Mouse (Mus musculus) stomach, embryonic 14.5 days (tissue): ENCODE results near the gene Gm43552. TPM values are rescaled to one million over a fixed set of nuclear protein-coding genes. Genes with fewer than 3 reads are reported as not detected.
A peak's percentile ranks its signal among the peaks of the same experiment; 100 is the strongest.
"Not testable (repeated sequence)": the region's sequence is repeated elsewhere in the genome, so short reads cannot be mapped to it uniquely, and the experiment has no call there.

Experiments used
- ATAC-seq: fragments of 200-750 bp; cut with Nextera tagmentation; 2 replicates; pipeline ENCODE4 v1.8.0; 2017; ENCODE audit warnings: low read depth, moderate TSS enrichment; ENCODE audit not compliant: insufficient number of reproducible peaks, insufficient read depth, low FRiP score
- H3K27ac ChIP-seq: fragments of 300-500 bp; sonication (generic); 2 replicates; pipeline ENCODE4 v1.5.1; 2014; ENCODE audit warnings: mild to moderate bottlenecking, low read length, moderate library complexity, mixed read lengths
- H3K27me3 ChIP-seq: fragments of 300-500 bp; sonication (generic); 2 replicates; pipeline ENCODE4 v1.6.1; 2014; ENCODE audit warnings: low read length, control low read depth, mixed read lengths; ENCODE audit not compliant: control insufficient read depth, insufficient read depth
- H3K36me3 ChIP-seq: fragments of 300-500 bp; sonication (generic); 2 replicates; pipeline ENCODE4 v1.6.1; 2014; ENCODE audit warnings: mild to moderate bottlenecking, control low read depth, low read length, moderate library complexity, mixed read lengths; ENCODE audit not compliant: control insufficient read depth, insufficient read depth
- H3K4me1 ChIP-seq: fragments of 300-500 bp; sonication (generic); 2 replicates; pipeline ENCODE4 v1.6.1; 2014; ENCODE audit warnings: low read length, control low read depth, mixed read lengths; ENCODE audit not compliant: control insufficient read depth, insufficient read depth
- H3K4me2 ChIP-seq: fragments of 300-500 bp; sonication (generic); replicated peaks from 2 replicates; pipeline ENCODE4 v1.6.1; 2014; ENCODE audit warnings: low read depth, low read length, control low read depth
- H3K4me3 ChIP-seq: fragments of 300-500 bp; sonication (generic); 2 replicates; pipeline ENCODE4 v1.5.1; 2014; ENCODE audit warnings: low read depth, low read length, control low read depth
- H3K9ac ChIP-seq: fragments of 300-500 bp; sonication (generic); replicated peaks from 2 replicates; pipeline ENCODE4 v1.6.1; 2014; ENCODE audit warnings: low read depth, mild to moderate bottlenecking, control low read depth, low read length, moderate library complexity, mixed read lengths
- H3K9me3 ChIP-seq: fragments of 300-500 bp; sonication (generic); 2 replicates; pipeline ENCODE4 v1.6.1; 2016; ENCODE audit warnings: low read depth, low read length, control low read depth; ENCODE audit not compliant: control insufficient read depth
- WGBS: fragments of 180-500 bp; shearing (Covaris S2); extraction: QIAGEN DNeasy Blood & Tissue Kit; methylation state at CpG from one replicate; pipeline ENCODE4 v1.1.7; 2014; 5-methylcytosine and 5-hydroxymethylcytosine counted together
- polyA plus RNA-seq: library from polyadenylated mRNA; unstranded; fragments of >200 nt; fragmentation: Nextera tagmentation; extraction: Ambion mirVana; gene quantifications from 2 replicates; pipeline ENCODE4 v1.2.1, GENCODE M21; 2014

Gene Gm43552
- not detected in 2 replicates for polyA plus RNA-seq

DNA sequence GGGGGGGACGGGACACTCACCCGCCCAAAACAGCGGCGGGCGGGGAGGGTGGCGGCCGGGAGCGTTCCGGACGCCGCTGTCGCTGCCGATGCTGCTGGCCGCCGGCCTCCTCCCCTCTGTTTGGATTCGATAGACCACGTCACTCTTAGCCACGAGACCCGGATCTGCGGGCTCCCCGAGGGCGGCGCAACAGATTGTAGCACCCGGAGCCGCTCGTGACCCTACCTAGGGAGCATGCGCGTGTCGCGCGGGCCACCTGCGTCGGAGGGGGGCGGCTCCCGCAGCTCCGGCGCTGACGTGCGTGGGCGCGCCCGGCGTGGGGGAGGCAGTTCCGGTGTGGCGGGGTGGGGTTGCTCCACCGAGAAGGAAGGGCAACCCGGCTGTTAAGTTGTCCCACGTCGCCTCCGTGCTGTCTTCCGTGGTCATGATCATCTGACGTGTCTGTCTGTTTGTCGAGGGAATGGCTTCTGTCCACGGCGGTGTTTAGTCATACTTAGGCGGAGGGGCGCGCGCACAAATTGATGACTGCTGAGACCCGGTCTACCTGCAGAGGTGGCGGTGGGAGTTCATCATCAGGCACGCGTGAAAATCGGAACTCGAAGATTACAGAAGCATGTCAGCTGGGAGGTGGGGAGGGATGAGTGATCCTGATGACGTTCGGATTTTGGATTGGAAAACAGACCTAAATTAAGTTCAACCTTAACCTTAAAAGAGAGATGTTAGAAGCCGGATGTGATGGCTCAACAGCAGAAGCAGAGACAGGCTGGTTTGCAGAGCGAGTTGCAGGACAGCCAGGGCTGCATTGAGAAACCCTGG is at the start of gene Gm43552:
Gene Gm43552, minus strand, starts transcription at position 118 of the 816 bp plus-strand sequence.
- Histone ChIP-seq H3K4me2 (peak within 1 kb of the TSS; percentile 63), H3K9me3 (no peaks in the 10 kb centered on the region), H3K27ac (peak within 1 kb of the TSS; percentile 95), H3K4me1 (peaks cover 7% of the 10 kb centered on the region), H3K4me3 (peak within 1 kb of the TSS; percentile 89), H3K9ac (peak within 1 kb of the TSS; percentile 90), H3K36me3 (no peaks in the 10 kb centered on the region), H3K27me3 (no peaks in the 10 kb centered on the region)
- peak; percentile 96 for ATAC-seq
- WGBS = under 1% methylated on average over 67 of the region's 69 CpGs

- Histone ChIP-seq H3K4me2 (no peak overlapping the region), H3K27ac (no peak overlapping the region), H3K9ac (no peak overlapping the region), H3K27me3 (no peaks in the 10 kb centered on the region), H3K36me3 (no peaks in the 10 kb centered on the region), H3K9me3 (no peaks in the 10 kb centered on the region), H3K4me1 (peaks cover 4% of the 10 kb centered on the region; the same call in 1 of the 2 replicates), H3K4me3 (no peak overlapping the region)
- no peak for ATAC-seq
- 80% methylated on average over 3 of the region's 3 CpGs for WGBS
Observed at GRCm38 (mm10) chr5:65541889-65542288, 49.3 kb upstream of the Gm43552 start.

- no peak overlapping the region for H3K27ac ChIP-seq
- no peak overlapping the region for H3K4me3 ChIP-seq
- peaks cover 9% of the 10 kb centered on the region for H3K4me1 ChIP-seq
- H3K4me2 ChIP-seq = 0 out of 2 replicates have a peak overlapping the region, but pooled peaks have one; percentile 36
- no peak for ATAC-seq
- H3K36me3 ChIP-seq = no peaks in the 10 kb centered on the region
- no peaks in the 10 kb centered on the region for H3K9me3 ChIP-seq
- 86% methylated on average over 3 of the region's 3 CpGs for WGBS
- no peaks in the 10 kb centered on the region for H3K27me3 ChIP-seq
- no peak overlapping the region for H3K9ac ChIP-seq
Observed at GRCm38 (mm10) chr5:65539786-65540185, 47.2 kb upstream of the Gm43552 start.

DNA sequence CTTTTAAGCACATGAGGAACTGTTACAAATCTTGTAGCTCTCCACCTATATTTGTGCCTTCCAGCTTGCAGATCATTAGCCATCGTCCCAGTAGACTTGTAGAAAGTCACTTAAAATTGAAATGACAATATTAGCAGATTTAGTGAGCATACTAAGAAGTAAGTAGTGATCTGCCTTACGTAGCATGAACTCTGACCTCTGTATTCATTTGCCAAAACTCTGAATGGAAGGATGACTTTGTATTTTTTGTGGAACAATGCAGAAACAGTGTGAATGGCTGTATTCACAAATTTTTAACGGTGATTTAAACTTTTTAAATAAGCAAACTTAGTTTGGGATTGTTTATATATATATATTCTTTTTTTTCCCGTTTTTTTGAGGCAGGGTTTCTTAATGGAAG is 46.2 kb upstream of the Gm43552 start:
- H3K4me2 ChIP-seq = peak overlapping the region; percentile 36
- peak overlapping the region; percentile 16 for H3K4me3 ChIP-seq
- ATAC-seq = no peak
- no peaks in the 10 kb centered on the region for H3K36me3 ChIP-seq
- H3K27me3 ChIP-seq = no peaks in the 10 kb centered on the region
- 28% methylated on average over 4 of the region's 4 CpGs for WGBS
- no peak overlapping the region for H3K9ac ChIP-seq
- no peaks in the 10 kb centered on the region for H3K9me3 ChIP-seq
- H3K4me1 ChIP-seq = peaks cover 9% of the 10 kb centered on the region
- no peak overlapping the region; the same call in 1 of the 2 replicates for H3K27ac ChIP-seq

GRCm38 (mm10) chr5:65538121-65538520 is 45.5 kb upstream of the Gm43552 start:
- H3K27me3 ChIP-seq = no peaks in the 10 kb centered on the region
- peak overlapping the region; percentile 95 for H3K9ac ChIP-seq
- H3K4me3 ChIP-seq = peak overlapping the region; percentile 96
- H3K9me3 ChIP-seq = no peaks in the 10 kb centered on the region
- peaks cover 9% of the 10 kb centered on the region for H3K4me1 ChIP-seq
- H3K36me3 ChIP-seq = no peaks in the 10 kb centered on the region; the same call in 1 of the 2 replicates
- WGBS = 1% methylated on average over 4 of the region's 4 CpGs
- ATAC-seq = no peak
- peak overlapping the region; percentile 99 for H3K27ac ChIP-seq
- peak overlapping the region; percentile 72 for H3K4me2 ChIP-seq

GRCm38 (mm10) chr5:65537420-65538071 is 44.9 kb upstream of the Gm43552 start:
- H3K27ac ChIP-seq = peak overlapping the region; percentile 99
- WGBS = 1% methylated on average over 35 of the region's 59 CpGs
- no peaks in the 10 kb centered on the region for H3K27me3 ChIP-seq
- H3K4me3 ChIP-seq = peak overlapping the region; percentile 96
- no peaks in the 10 kb centered on the region; the same call in 1 of the 2 replicates for H3K36me3 ChIP-seq
- peak overlapping the region; percentile 72 for H3K4me2 ChIP-seq
- peak; percentile 54; the same call in 1 of the 2 replicates for ATAC-seq
- peaks cover 9% of the 10 kb centered on the region for H3K4me1 ChIP-seq
- H3K9me3 ChIP-seq = no peaks in the 10 kb centered on the region
- peak overlapping the region; percentile 95 for H3K9ac ChIP-seq

DNA sequence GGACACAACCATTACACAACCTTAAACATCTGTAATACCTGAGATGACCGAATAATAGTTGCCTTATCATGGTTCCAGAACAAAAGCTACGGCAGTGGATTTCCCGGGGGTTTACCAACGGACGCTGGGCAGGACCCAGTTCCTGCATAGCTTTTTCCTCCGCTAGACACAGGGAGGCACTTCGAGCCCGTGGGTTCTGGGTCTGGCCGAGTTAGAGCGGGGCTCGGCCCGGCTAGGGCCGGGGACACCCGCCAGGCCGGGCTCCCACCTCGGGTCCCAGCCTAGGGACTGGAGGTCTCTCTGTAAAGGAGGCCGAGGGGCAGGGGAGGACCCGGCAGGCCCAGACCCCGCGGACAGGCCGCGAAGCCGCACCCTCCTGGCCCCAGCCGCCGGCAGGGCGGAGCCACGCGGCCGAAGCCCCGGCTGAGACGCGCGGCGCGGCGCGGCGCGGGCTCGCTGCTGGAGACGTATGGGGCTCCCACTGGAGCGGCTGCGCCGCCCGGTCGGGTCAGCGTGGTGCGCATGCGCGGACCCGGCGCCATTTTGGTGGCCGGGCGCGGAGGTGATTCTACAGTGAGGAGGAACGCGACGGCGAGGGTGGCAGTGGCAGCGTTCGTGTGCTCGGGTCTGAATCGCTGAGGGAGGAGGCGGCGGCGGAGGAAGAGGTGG is 44.3 kb upstream of the Gm43552 start, which contains the start of the genes Smim14 and Ube2k:
Gene Smim14, minus strand, starts transcription at position 434 of the 669 bp plus-strand sequence.
Gene Ube2k, plus strand, starts transcription at position 483 of the 669 bp plus-strand sequence.
- Histone ChIP-seq H3K4me3 (peak within 1 kb of the TSS; percentile 96), H3K27ac (peak within 1 kb of the TSS; percentile 99), H3K9ac (peak within 1 kb of the TSS; percentile 95), H3K9me3 (no peaks in the 10 kb centered on the region), H3K27me3 (no peaks in the 10 kb centered on the region), H3K4me1 (peaks cover 9% of the 10 kb centered on the region), H3K36me3 (no peaks in the 10 kb centered on the region; the same call in 1 of the 2 replicates), H3K4me2 (peak within 1 kb of the TSS; percentile 72)
- WGBS = under 1% methylated on average over 66 of the region's 66 CpGs
- ATAC-seq = peak; percentile 99

DNA sequence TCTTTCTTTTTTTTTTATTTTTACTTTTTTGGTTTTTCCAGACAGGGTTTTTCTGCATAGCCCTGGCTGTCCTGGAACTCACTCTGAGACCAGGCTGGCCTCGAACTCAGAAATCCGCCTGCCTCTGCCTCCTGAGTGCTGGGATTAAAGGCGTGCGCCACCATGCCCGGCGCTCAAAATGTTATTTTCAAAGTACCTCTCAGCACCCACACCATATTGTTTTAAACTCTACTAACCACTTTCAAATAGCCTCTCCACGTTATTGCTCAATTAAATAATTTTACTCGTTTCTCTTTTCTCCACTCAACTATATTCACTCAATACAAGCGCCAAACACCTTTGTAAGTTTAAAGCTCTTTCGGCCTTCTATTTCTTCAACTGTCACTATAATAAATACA is 43.4 kb upstream of the Gm43552 start:
- H3K4me2 ChIP-seq = peak overlapping the region; percentile 72
- not testable (repeated sequence) for H3K4me1 ChIP-seq, H3K36me3 ChIP-seq, ATAC-seq, H3K9me3 ChIP-seq, H3K27me3 ChIP-seq
- peak overlapping the region; percentile 96 for H3K4me3 ChIP-seq
- WGBS = 76% methylated on average over 10 of the region's 10 CpGs
- H3K27ac ChIP-seq = peak overlapping the region; percentile 99
- peak overlapping the region; percentile 95; the same call in 1 of the 2 replicates for H3K9ac ChIP-seq
